Mouse (Mus musculus) erythroblast, embryonic 14.5 days (primary cell): ENCODE measurements around the gene Mpst.

Experiments used
- GATA1 ChIP-seq: IDR thresholded peaks from 2 replicates; pipeline ENCODE4 v1.6.1; 2012; ENCODE audit warnings: low read length, inconsistent platforms, mixed read lengths
- TAL1 ChIP-seq: IDR thresholded peaks from 3 replicates; pipeline ENCODE4 v1.6.1; 2012; ENCODE audit warnings: low read length, inconsistent platforms, mixed read lengths

DNA sequence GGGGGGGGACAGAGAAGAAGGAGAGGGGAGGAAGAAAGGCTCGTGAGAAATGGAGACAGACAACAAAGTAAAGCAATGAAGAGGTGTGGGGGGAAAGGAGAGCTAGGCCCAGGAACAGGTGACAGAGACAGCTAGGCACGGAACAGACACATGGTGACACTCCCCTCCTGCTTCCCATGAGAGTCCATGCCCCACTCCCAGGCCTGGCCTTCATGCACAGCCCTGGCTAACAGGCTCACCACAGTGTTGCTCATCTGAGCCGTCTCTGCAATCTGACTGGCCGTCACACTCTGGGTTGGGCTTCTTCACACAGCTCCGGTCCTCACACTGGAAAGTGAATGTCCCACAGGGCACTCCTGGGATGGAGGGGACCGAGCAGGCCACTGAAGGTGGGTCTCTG, 37.6 kb downstream of the Mpst start:
- no peak for TF ChIP-seq GATA1
- TF ChIP-seq TAL1 = no peak
